Mouse (Mus musculus) kidney, adult 8-10 months (tissue): ENCODE results near the gene Zfp335.
"Not testable (repeated sequence)": the region's sequence is repeated elsewhere in the genome, so short reads cannot be mapped to it uniquely, and the experiment has no call there.

ENCODE experiments used
- DNase-seq, 2 experiments: peaks; one replicate each; pipeline ENCODE4 v3.0.0; 2022

Gene Zfp335

GRCm38 (mm10) chr2:164866741-164867551 is 44.6 kb downstream of the Zfp335 start:
- no peak for DNase-seq

GRCm38 (mm10) chr2:164864593-164864992 is 47.0 kb downstream of the Zfp335 start:
- no peak for DNase-seq

- not testable (repeated sequence) for DNase-seq
Measured at GRCm38 (mm10) chr2:164863411-164863810, 48.1 kb downstream of the Zfp335 start.

- DNase-seq = no peak
Measured at GRCm38 (mm10) chr2:164862179-164862861, 49.2 kb downstream of the Zfp335 start.

GRCm38 (mm10) chr2:164861094-164861493 is 50.5 kb downstream of the Zfp335 start:
- no peak for DNase-seq

- peak in 1 of 2 experiments; percentile 63 for DNase-seq
Measured at GRCm38 (mm10) chr2:164859640-164860432, 51.7 kb downstream of the Zfp335 start.

- no peak for DNase-seq
Measured at GRCm38 (mm10) chr2:164859155-164859554, 52.4 kb downstream of the Zfp335 start.

- DNase-seq = no peak
Measured at GRCm38 (mm10) chr2:164857842-164858553, 53.6 kb downstream of the Zfp335 start.

GRCm38 (mm10) chr2:164857101-164857821 is 54.3 kb downstream of the Zfp335 start, which contains the start of gene Pltp:
Gene Pltp (minus strand): TSS chr2:164857711.
- no peak for DNase-seq

- DNase-seq = no peak
Measured at GRCm38 (mm10) chr2:164856309-164857100, 55.1 kb downstream of the Zfp335 start.

- not testable (repeated sequence) for DNase-seq
Measured at GRCm38 (mm10) chr2:164855572-164855971, 56.0 kb downstream of the Zfp335 start.

GRCm38 (mm10) chr2:164850061-164850460 is 61.5 kb downstream of the Zfp335 start:
- no peak for DNase-seq

- no peak for DNase-seq
Measured at GRCm38 (mm10) chr2:164845782-164846181, 65.8 kb downstream of the Zfp335 start.
